Mouse (Mus musculus) liver, embryonic 13.5 days (tissue): ENCODE measurements around the gene Tcl1b4. TPM values are rescaled to one million over a fixed set of nuclear protein-coding genes. Genes with fewer than 3 reads are reported as not detected.
"Not testable (repeated sequence)": the region's sequence is repeated elsewhere in the genome, so short reads cannot be mapped to it uniquely, and the experiment has no call there.

ENCODE experiments used
- ATAC-seq: fragments of 200-750 bp; cut with Nextera tagmentation; 2 replicates; pipeline ENCODE4 v1.8.0; 2017; ENCODE audit warnings: low read depth, mild to moderate bottlenecking, moderate number of reproducible peaks, moderate library complexity
- DNase-seq: peaks from one replicate; pipeline ENCODE4 v3.0.0; 2022
- H3K27ac ChIP-seq: fragments of 300-500 bp; sonication (generic); 2 replicates; pipeline ENCODE4 v1.5.1; 2015; ENCODE audit warnings: moderate library complexity, mild to moderate bottlenecking, inconsistent platforms
- H3K27me3 ChIP-seq: fragments of 300-500 bp; sonication (generic); 2 replicates; pipeline ENCODE4 v1.6.1; 2015; ENCODE audit warnings: mild to moderate bottlenecking, inconsistent platforms
- H3K36me3 ChIP-seq: fragments of 300-500 bp; sonication (generic); 2 replicates; pipeline ENCODE4 v1.6.1; 2015; ENCODE audit warnings: mild to moderate bottlenecking, inconsistent platforms
- H3K4me1 ChIP-seq: fragments of 300-500 bp; sonication (generic); replicated peaks from 2 replicates; pipeline ENCODE4 v1.6.1; 2015; ENCODE audit warnings: inconsistent platforms
- H3K4me2 ChIP-seq: fragments of 300-500 bp; sonication (generic); 2 replicates; pipeline ENCODE4 v1.6.1; 2015; ENCODE audit warnings: inconsistent platforms, mild to moderate bottlenecking, moderate library complexity
- H3K4me3 ChIP-seq: fragments of 300-500 bp; sonication (generic); replicated peaks from 2 replicates; pipeline ENCODE4 v1.5.1; 2015; ENCODE audit warnings: mild to moderate bottlenecking, inconsistent platforms
- H3K9ac ChIP-seq: fragments of 300-500 bp; sonication (generic); 2 replicates; pipeline ENCODE4 v1.6.1; 2015; ENCODE audit warnings: mild to moderate bottlenecking, inconsistent platforms
- H3K9me3 ChIP-seq: fragments of 300-500 bp; sonication (generic); replicated peaks from 2 replicates; pipeline ENCODE4 v1.6.1; 2016; ENCODE audit warnings: inconsistent platforms
- WGBS: fragments of 180-500 bp; shearing (Covaris S2); methylation state at CpG from one replicate; pipeline ENCODE4 v1.1.7; 2015; ENCODE audit not compliant: insufficient replicate concordance; 5-methylcytosine and 5-hydroxymethylcytosine counted together
- polyA plus RNA-seq: library from polyadenylated mRNA; unstranded; fragments of >200 nt; fragmentation: Nextera tagmentation; extraction: Ambion mirVana; gene quantifications from 2 replicates; pipeline ENCODE4 v1.2.1, GENCODE M21; 2015

Tcl1b4 gene
- polyA plus RNA-seq, result not detected in 2 replicates

- H3K4me1 ChIP-seq, result not testable (repeated sequence)
- WGBS, result 53% methylated on average over 1 of the region's 1 CpGs
These were observed at the start of gene Tcl1b4 for GRCm38 (mm10) chr12:105201657-105202056. Gene Tcl1b4 (plus strand): TSS chr12:105201957.

GRCm38 (mm10) chr12:105155286-105155685 is 46.5 kb upstream of the Tcl1b4 start:
- 43% methylated on average over 4 of the region's 4 CpGs for WGBS
- ATAC-seq, H3K36me3 ChIP-seq, H3K4me1 ChIP-seq, H3K27me3 ChIP-seq, DNase-seq, H3K9me3 ChIP-seq, H3K4me3 ChIP-seq, H3K9ac ChIP-seq, H3K4me2 ChIP-seq, H3K27ac ChIP-seq: not testable (repeated sequence)

More at GRCm38 (mm10) chr12:105201657-105202056, at the start of gene Tcl1b4:
- DNase-seq, H3K9me3 ChIP-seq, H3K27me3 ChIP-seq, H3K4me3 ChIP-seq, ATAC-seq, H3K9ac ChIP-seq, H3K4me2 ChIP-seq, H3K27ac ChIP-seq, H3K36me3 ChIP-seq: not testable (repeated sequence)

- Histone ChIP-seq H3K4me3 (no peak overlapping the region), H3K9me3 (no peaks in the 10 kb centered on the region), H3K4me2 (no peak overlapping the region), H3K27ac (no peak overlapping the region), H3K27me3 (no peaks in the 10 kb centered on the region), H3K36me3 (no peaks in the 10 kb centered on the region), H3K9ac (no peak overlapping the region), H3K4me1 (no peaks in the 10 kb centered on the region)
- DNase-seq (no peak), ATAC-seq (no peak)
- 52% methylated on average over 6 of the region's 6 CpGs for WGBS
These were observed 42.9 kb upstream of the Tcl1b4 start for GRCm38 (mm10) chr12:105158842-105159241.

- no peaks in the 10 kb centered on the region for H3K36me3 ChIP-seq
- no peak within 1 kb of the TSS for H3K4me3 ChIP-seq
- 54% methylated on average over 4 of the region's 4 CpGs for WGBS
- no peaks in the 10 kb centered on the region for H3K4me1 ChIP-seq
- ATAC-seq (no peak), DNase-seq (no peak)
- no peak within 1 kb of the TSS for H3K4me2 ChIP-seq
- H3K27me3 ChIP-seq, result no peaks in the 10 kb centered on the region
- no peak within 1 kb of the TSS for H3K9ac ChIP-seq
- H3K9me3 ChIP-seq, result no peaks in the 10 kb centered on the region
- no peak within 1 kb of the TSS for H3K27ac ChIP-seq
These were observed 42.4 kb upstream of the Tcl1b4 start, which contains the start of gene Tcl1b1 for GRCm38 (mm10) chr12:105159390-105159789. Gene Tcl1b1 (plus strand): TSS chr12:105159690.

- H3K4me1 ChIP-seq, result no peaks in the 10 kb centered on the region
- H3K9me3 ChIP-seq, result no peaks in the 10 kb centered on the region
- H3K27ac ChIP-seq, result no peak overlapping the region
- no peaks in the 10 kb centered on the region for H3K36me3 ChIP-seq
- WGBS, result 30% methylated on average over 3 of the region's 3 CpGs
- ATAC-seq (no peak), DNase-seq (no peak)
- no peak overlapping the region for H3K9ac ChIP-seq
- no peak overlapping the region for H3K4me2 ChIP-seq
- no peak overlapping the region for H3K4me3 ChIP-seq
- H3K27me3 ChIP-seq, result no peaks in the 10 kb centered on the region
These were observed 35.0 kb upstream of the Tcl1b4 start for GRCm38 (mm10) chr12:105166734-105167133.

- WGBS, result 51% methylated on average over 2 of the region's 2 CpGs
- H3K4me2 ChIP-seq, result no peak overlapping the region
These were observed 28.4 kb upstream of the Tcl1b4 start for GRCm38 (mm10) chr12:105173366-105173765.

GRCm38 (mm10) chr12:105174318-105174717 is 27.4 kb upstream of the Tcl1b4 start:
- H3K36me3 ChIP-seq, H3K4me3 ChIP-seq, H3K9me3 ChIP-seq, H3K4me2 ChIP-seq, ATAC-seq, H3K27ac ChIP-seq, H3K27me3 ChIP-seq, H3K4me1 ChIP-seq, H3K9ac ChIP-seq: not testable (repeated sequence)
- WGBS, result 7% methylated on average over 2 of the region's 2 CpGs
- peak; percentile 22 for DNase-seq

More at GRCm38 (mm10) chr12:105173366-105173765, 28.4 kb upstream of the Tcl1b4 start:
- DNase-seq (no peak), ATAC-seq (no peak)
- Histone ChIP-seq H3K9ac (no peak overlapping the region), H3K36me3 (no peaks in the 10 kb centered on the region), H3K27ac (no peak overlapping the region), H3K4me3 (no peak overlapping the region), H3K27me3 (no peaks in the 10 kb centered on the region), H3K4me1 (no peaks in the 10 kb centered on the region), H3K9me3 (no peaks in the 10 kb centered on the region)

GRCm38 (mm10) chr12:105176044-105176443 is 25.7 kb upstream of the Tcl1b4 start, which contains the start of gene Tcl1b5:
Gene Tcl1b5 (plus strand): TSS chr12:105176344.
- H3K4me3 ChIP-seq, H3K9ac ChIP-seq, H3K36me3 ChIP-seq, ATAC-seq, H3K27ac ChIP-seq, H3K4me1 ChIP-seq, DNase-seq, H3K27me3 ChIP-seq, H3K9me3 ChIP-seq, H3K4me2 ChIP-seq: not testable (repeated sequence)
- 39% methylated on average over 3 of the region's 3 CpGs for WGBS

- not testable (repeated sequence) for H3K4me2 ChIP-seq, H3K4me1 ChIP-seq, H3K27me3 ChIP-seq, H3K36me3 ChIP-seq, H3K4me3 ChIP-seq, H3K27ac ChIP-seq, H3K9ac ChIP-seq, ATAC-seq, H3K9me3 ChIP-seq, DNase-seq
- 20% methylated on average over 4 of the region's 4 CpGs for WGBS
These were observed 20.6 kb upstream of the Tcl1b4 start for GRCm38 (mm10) chr12:105181040-105181644.

- WGBS, result 20% methylated on average over 2 of the region's 2 CpGs
- not testable (repeated sequence) for H3K9ac ChIP-seq, H3K4me2 ChIP-seq, H3K4me1 ChIP-seq, ATAC-seq, H3K27me3 ChIP-seq, H3K9me3 ChIP-seq, H3K36me3 ChIP-seq, H3K4me3 ChIP-seq, H3K27ac ChIP-seq
- peak; percentile 1 for DNase-seq
These were observed 12.8 kb upstream of the Tcl1b4 start for GRCm38 (mm10) chr12:105188980-105189379.

- H3K4me1 ChIP-seq, H3K27ac ChIP-seq, H3K27me3 ChIP-seq, H3K4me2 ChIP-seq, H3K36me3 ChIP-seq, H3K9ac ChIP-seq, H3K9me3 ChIP-seq, DNase-seq, H3K4me3 ChIP-seq, ATAC-seq: not testable (repeated sequence)
- 77% methylated on average over 6 of the region's 6 CpGs for WGBS
These were observed 11.0 kb upstream of the Tcl1b4 start, which contains the start of gene Tcl1b3 for GRCm38 (mm10) chr12:105190743-105191142. Gene Tcl1b3 (plus strand): TSS chr12:105191043.
